Mouse (Mus musculus) frontal cortex, postnatal 10 days (tissue): ENCODE results near the gene Rcc2.

Experiments
- DNase-seq, 2 experiments: peaks; one replicate each; pipeline ENCODE4 v3.0.0; 2022; ENCODE audit warnings: low spot score in 2 of 2, mixed read lengths in 1 of 2

Gene Rcc2

GRCm38 (mm10) chr4:140700269-140701018 lies at the start of gene Rcc2:
Gene Rcc2, plus strand, starts transcription at chr4:140700541.
- no peak for DNase-seq

GRCm38 (mm10) chr4:140653835-140654583 lies 46.3 kb upstream of the Rcc2 start:
- DNase-seq = no peak

GRCm38 (mm10) chr4:140654798-140655197 lies 45.5 kb upstream of the Rcc2 start:
- DNase-seq = no peak

- no peak for DNase-seq
Observed at GRCm38 (mm10) chr4:140656529-140656928, 43.8 kb upstream of the Rcc2 start.

- peak; percentile 80 to 85 for DNase-seq
Observed at GRCm38 (mm10) chr4:140657681-140658575, 42.4 kb upstream of the Rcc2 start.

GRCm38 (mm10) chr4:140661406-140662022 lies 38.8 kb upstream of the Rcc2 start:
- no peak for DNase-seq

- no peak for DNase-seq
Observed at GRCm38 (mm10) chr4:140662453-140662852, 37.9 kb upstream of the Rcc2 start.

GRCm38 (mm10) chr4:140662882-140663585 lies 37.3 kb upstream of the Rcc2 start:
- no peak for DNase-seq

- DNase-seq = no peak
Observed at GRCm38 (mm10) chr4:140665053-140665452, 35.3 kb upstream of the Rcc2 start.

- DNase-seq = no peak
Observed at GRCm38 (mm10) chr4:140665760-140666159, 34.6 kb upstream of the Rcc2 start, which contains the start of gene Arhgef10l. Gene Arhgef10l, minus strand, starts transcription at chr4:140666012.

- no peak for DNase-seq
Observed at GRCm38 (mm10) chr4:140667802-140668201, 32.5 kb upstream of the Rcc2 start.

- DNase-seq = no peak
Observed at GRCm38 (mm10) chr4:140673527-140674264, 26.6 kb upstream of the Rcc2 start.

GRCm38 (mm10) chr4:140674345-140674926 lies 25.9 kb upstream of the Rcc2 start:
- peak; percentile 41 to 73 for DNase-seq

- no peak for DNase-seq
Observed at GRCm38 (mm10) chr4:140679038-140679437, 21.3 kb upstream of the Rcc2 start.

GRCm38 (mm10) chr4:140679723-140680380 lies 20.5 kb upstream of the Rcc2 start:
- peak; percentile 57 to 79 for DNase-seq

- DNase-seq = no peak
Observed at GRCm38 (mm10) chr4:140680731-140681397, 19.5 kb upstream of the Rcc2 start.

GRCm38 (mm10) chr4:140683608-140684007 lies 16.7 kb upstream of the Rcc2 start:
- no peak for DNase-seq

- no peak for DNase-seq
Observed at GRCm38 (mm10) chr4:140684141-140684871, 16.0 kb upstream of the Rcc2 start.
